Mouse (Mus musculus): ENCODE measurements around the gene Clk1.

The Clk1 gene

DNA sequence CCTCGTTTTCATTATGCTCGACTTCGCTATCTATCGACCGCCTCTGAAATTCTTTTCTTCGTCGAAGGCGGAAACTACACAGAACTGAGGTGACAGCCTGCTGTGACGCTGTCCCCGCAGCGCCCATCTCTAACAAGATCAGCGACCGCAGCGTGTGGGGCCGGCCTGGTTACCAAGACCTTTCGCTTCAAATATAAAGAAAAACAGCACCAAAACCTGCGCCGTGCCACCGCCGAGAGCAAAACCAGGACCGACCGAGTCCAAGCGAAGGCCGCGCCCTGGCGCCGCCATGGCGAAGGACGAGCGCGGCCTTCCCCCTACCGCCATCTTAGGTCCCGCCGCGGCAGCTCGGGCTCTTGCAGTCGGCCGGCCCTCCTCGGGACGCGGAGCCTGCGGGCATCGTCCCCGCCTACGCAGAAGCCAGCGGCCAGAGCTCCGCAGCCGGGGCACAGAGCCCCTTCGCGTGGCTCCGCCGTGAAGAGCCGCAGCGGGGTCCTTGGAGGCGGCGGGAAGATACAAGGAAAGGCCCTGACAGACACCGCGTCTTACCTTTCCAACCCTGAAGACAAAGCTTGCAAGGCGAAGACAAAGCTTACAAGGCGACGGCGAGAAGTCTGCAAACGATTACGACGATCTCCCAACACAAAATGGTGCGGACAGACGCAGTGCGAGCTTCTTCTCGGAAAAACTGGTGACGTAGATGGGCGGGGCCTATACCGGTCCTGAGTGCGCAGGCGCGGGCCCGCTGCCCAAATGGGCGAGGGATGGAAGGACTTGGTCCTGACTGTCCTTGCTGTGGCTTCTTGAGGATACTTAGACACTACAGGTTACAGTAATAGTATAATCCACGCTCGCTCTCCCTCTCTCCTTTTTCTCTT is at the start of gene Clk1:
Gene Clk1, minus strand, starts transcription at position 696 of the 878 bp plus-strand sequence.
- peak; percentile 91 for DNase-seq (ENCODE audit: extremely low spot score)

DNA sequence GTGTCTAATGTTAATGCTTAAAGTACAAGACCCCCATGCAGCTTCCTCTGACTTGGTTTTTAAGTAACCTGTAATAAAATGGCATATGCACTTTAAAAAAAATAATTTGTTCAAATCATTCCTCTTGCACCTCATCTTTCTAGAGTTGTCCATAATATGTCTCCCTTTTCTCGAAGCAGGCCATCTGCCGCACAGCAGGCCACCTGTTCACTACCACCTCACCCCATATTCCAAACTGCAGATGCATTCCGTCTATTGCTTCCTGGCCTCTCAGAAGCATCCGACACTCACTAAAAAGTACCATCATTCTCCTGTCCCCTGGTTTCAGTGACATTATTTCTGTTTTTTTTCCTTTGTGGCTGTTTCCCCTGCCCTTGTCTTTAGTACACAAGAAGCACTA is 41.7 kb upstream of the Clk1 start:
- no peak for DNase-seq (ENCODE audit: extremely low spot score)

- DNase-seq (ENCODE audit: extremely low spot score): no peak
These were observed 41.2 kb upstream of the Clk1 start for GRCm38 (mm10) chr1:58465042-58465441.

- no peak for DNase-seq (ENCODE audit: extremely low spot score)
These were observed 40.1 kb upstream of the Clk1 start for GRCm38 (mm10) chr1:58463935-58464334.

DNA sequence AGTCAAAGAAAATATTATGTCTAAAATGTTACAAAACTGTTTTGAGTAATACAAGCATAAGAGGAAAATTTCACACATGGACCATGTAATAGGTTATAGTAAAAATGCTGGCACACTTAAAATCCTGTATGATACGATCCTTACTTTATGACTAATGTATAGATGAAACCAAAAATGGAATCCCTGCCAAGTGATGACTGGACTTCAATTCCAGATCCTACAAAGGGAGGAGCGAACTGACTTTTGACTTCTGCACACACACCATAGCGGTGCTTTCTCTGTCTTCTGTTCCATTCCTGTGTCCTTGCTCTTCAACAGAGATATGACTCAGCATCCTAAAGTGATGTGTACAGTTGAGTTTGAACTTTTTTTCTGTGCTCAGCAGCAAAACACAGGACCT is 36.7 kb upstream of the Clk1 start:
- no peak for DNase-seq (ENCODE audit: extremely low spot score)

DNA sequence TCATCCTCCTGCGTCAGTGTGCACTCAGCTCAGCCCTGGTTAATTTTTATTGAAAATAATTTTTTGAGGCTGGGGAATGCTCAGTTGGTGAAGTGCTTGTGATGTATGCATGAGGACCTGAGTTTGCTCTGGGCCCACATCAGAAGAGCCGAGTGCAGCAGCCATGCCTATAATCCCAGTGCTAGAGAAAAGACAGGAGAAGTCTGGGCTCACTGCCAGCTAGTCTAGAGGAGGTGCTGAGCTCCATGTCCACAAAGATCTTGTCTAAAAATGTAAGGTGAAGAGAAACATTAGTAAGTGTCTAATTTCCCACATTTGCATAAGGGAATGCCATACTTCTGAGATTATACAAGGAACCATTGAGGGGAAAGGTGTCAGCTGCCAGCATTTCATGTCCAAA is 35.0 kb upstream of the Clk1 start:
- no peak for DNase-seq (ENCODE audit: extremely low spot score)

GRCm38 (mm10) chr1:58458175-58458574 is 34.3 kb upstream of the Clk1 start:
- no peak for DNase-seq (ENCODE audit: extremely low spot score)

DNA sequence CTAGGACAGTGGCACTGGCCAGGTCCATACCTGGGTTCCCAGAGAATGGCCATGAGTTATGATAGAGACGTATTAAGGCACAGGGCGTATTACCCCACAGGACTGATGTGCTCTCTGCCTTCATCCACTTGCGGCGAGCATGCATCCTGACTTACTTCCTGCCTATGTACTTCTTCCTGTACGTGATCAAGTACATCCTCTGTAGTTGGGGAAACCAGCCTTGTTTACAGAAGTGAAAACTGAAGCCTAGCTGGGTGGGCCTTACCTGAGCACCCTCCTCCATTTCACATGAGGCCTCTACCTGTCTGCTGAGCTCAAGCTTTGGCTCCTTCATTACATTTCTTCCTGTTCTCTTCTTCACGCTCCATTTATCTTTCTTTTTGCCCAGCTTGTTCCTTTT is 30.4 kb upstream of the Clk1 start:
- no peak for DNase-seq (ENCODE audit: extremely low spot score)

- DNase-seq (ENCODE audit: extremely low spot score): no peak
These were observed 24.5 kb upstream of the Clk1 start for GRCm38 (mm10) chr1:58448396-58448795.

DNA sequence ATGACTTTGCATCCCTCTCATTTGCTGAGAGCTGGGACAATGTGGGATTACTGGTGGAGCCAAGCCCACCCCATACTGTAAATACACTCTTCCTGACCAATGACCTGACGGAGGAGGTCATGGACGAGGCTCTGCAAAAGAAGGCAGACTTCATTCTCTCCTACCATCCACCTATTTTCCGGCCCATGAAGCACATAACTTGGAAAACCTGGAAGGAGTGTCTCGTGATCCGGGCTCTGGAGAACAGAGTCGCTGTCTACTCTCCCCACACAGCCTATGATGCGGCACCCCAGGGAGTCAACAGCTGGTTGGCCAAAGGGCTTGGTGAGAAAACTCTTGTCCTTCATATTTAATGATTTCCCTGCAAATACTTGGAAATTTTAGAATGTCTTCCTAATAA is 23.9 kb upstream of the Clk1 start:
- DNase-seq (ENCODE audit: extremely low spot score): no peak

DNA sequence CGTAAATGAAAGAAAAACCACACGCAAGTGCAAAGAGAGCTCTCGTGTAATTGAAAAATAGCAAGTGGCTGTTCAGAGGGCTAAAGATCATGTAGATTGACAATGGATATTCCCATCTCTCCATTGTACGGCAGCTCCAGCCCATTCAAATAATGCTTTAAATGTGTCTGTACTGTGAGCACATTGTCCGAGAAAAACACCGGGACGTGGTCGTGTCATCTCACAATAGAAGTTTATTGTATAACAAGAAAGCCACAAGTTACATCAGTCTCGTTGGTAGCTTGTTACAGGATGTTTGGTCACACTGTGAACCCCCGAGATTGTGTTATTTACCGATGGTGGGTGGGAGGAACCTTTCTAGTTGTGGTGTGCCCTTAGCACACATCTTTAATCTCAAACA is 22.0 kb upstream of the Clk1 start:
- DNase-seq (ENCODE audit: extremely low spot score): no peak

DNA sequence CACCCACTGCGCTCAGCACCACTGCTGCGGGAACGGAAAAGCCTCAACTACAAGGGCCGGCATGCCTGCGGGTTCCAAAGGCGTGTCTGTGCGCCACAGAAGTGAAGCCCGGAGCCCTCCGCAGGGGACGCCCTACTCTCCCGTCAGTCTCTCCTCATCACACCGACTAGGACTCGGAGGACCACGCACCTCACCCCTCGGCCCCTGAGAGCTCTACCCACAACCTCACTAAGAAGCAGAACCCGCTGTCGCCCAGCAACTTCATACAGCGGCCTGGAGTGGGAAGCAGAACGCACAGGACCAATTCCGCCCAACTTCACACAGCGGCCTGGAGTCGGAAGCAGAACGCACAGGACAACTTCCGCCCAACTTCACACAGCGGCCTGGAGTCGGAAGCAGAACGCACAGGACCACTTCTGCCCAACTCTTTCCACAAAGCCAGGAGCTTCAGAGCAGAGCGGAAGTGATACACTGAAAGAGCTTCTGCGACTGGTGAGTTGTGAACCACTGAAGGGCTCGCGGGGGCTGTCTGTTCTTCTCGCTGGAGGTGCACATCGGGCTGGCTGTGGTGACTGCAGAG is 21.4 kb upstream of the Clk1 start, which contains the start of the genes Nif3l1 and Ppil3:
Gene Nif3l1, plus strand, starts transcription at position 9 of the 580 bp plus-strand sequence.
Gene Ppil3, minus strand, starts transcription at position 344 of the 580 bp plus-strand sequence.
- DNase-seq (ENCODE audit: extremely low spot score): peak; percentile 87

- DNase-seq (ENCODE audit: extremely low spot score): no peak
These were observed 20.8 kb upstream of the Clk1 start for GRCm38 (mm10) chr1:58444691-58445090.

GRCm38 (mm10) chr1:58424551-58424950 is 685 bp upstream of the Clk1 start:
- no peak for DNase-seq (ENCODE audit: extremely low spot score)

- peak; percentile 43 for DNase-seq (ENCODE audit: extremely low spot score)
These were observed 987 bp downstream of the Clk1 start for GRCm38 (mm10) chr1:58422879-58423278.

DNA sequence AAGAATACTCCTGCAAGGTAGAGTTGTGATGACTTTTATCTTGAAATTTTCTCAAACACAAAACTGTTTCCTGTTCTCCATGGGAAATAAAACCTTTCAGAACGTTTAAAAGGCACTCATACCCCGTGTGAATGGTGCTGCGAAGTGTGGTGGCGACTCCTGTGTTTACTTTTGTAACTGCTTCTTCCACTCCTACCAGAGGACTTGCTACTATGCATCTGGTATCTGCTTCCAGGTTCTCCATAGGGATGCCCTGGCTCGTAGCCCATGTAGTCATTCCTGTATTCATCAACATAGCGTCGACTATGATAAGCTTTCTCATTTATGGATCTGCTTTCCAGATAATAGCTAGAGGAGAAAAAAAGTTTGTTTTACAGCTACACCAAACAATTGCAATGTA is 2.9 kb downstream of the Clk1 start:
- DNase-seq (ENCODE audit: extremely low spot score): no peak

DNA sequence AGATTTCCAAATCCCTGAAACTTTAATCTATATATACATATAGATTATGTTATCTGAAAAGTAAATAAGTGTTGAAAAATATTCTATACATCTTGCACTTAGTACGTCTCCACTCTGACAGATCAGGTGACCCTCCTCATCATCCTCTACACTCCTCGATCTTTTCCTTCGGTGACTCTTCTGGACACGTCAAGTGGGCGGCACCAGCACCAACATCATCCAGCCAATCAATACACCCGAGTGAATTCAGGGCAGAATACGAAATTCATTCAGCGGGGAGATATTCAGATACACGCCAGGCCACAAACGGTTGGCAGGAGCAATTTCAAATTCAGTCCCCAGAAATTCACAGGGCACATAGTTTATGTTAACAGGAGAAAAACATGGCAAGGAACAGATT is 3.8 kb downstream of the Clk1 start:
- no peak for DNase-seq (ENCODE audit: extremely low spot score)

GRCm38 (mm10) chr1:58416048-58416447 is 7.8 kb downstream of the Clk1 start:
- no peak for DNase-seq (ENCODE audit: extremely low spot score)

GRCm38 (mm10) chr1:58415442-58415841 is 8.4 kb downstream of the Clk1 start:
- DNase-seq (ENCODE audit: extremely low spot score): no peak

DNA sequence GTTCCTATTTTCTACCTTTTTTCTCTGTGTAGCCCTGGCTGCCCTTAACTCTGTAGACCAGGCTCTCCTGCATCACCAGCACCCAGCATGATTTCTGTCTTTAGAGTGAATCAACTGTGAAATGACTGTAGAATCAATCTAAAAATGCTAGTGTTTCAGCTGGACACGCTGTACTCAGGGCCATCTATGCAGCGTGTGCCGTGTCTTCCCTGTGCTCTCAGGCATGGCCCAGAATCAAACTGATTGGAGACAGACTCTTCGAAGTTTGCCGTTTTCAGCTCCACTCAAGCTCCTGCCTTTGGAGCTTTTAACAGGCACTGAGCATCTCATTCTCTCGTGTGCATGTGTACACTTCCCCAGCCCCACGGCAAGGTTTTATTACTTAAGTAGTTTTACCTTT is 13.1 kb downstream of the Clk1 start:
- DNase-seq (ENCODE audit: extremely low spot score): no peak

DNA sequence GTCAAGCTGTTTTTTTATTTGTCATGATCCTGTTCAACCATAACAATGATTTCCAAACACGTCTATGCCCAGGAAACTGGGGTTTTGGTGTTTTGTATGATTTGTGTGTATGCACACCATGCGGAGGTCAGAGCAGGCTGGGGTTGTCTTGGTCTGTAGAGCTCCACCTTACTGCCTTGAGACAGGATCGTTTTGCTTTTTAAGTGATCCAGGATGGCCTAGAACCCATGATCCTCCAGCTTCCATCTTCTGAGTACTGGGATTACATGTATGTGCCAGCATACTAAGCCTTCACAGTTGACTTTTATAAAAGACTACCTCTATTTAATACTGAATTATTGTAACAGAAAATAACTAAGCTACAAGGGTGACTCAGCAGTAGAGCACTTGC is 13.7 kb downstream of the Clk1 start:
- DNase-seq (ENCODE audit: extremely low spot score): no peak

DNA sequence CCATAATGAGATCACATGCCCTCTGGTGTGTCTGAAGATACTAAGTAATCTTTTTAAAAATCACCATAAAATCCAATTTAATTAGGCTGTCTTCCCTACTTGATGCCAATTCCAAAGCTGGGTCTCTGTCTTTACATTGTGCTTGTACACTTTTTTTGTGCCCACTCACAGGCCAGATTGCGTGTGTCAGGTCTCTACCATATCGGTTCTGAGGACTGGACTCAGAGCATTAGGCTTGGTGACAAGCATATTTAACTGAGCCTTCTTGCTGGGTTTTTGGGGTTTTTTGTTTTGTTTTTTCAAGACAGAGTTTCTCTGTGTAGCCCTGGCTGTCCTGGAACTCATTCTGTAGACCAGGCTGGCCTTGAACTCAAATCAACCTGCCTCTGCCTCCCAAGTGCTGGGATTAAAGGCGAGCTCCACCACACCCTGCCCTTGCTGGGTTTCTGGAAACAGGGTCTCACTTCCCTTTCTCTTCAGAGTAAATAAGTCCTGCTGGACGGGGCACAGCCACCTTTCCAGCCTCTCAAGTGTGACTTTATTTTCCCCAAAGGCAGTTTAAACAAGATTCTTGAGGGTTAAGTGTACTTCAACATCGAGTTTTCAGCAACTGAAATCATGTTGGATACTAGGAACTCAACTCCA is 14.2 kb downstream of the Clk1 start:
- no peak for DNase-seq (ENCODE audit: extremely low spot score)

DNA sequence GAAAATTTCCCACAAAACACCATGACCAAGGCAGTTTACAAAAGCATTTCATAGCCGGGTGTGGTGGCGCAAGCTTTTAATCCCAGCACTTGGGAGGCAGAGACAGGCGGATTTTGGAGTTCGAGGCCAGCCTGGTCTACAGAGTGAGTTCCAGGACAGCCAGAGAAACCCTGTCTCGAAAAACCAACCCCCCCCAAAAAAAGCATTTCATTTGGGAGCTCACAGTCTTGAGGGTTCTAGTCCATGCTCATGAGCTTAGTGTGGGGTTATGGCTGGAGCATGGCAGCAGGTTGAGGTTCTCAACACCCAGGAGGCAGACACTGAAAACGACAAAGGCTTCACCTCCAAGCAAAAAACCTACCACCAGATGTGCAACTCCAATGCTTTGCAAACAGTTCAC is 15.7 kb downstream of the Clk1 start:
- DNase-seq (ENCODE audit: extremely low spot score): no peak
